Mouse (Mus musculus): ENCODE measurements around the gene Unk.

DNA sequence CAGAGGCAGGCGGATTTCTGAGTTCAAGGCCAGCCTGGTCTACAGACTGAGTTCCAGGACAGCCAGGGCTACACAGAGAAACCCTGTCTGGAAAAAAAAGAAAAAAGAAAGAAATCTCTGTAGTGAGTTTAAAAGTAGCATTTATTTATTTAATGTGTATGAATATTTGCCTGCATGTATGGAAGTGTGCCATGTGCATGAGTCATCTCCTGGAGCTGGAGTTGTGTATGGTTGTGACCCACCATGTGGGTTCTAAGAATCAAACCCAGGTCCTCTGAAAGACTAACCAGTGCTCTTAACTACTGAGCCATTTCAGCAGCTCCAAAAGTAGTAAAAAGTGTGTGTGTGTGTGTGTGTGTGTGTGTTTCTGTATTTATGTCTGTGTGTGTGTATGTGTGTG, 13.2 kb downstream of the Unk start:
- no peak for TF ChIP-seq CTCF (IDR thresholded peaks at IDR 0.05; ENCODE audit: low read depth, low read length)
- TF ChIP-seq POLR2A (IDR thresholded peaks at IDR 0.05; ENCODE audit: insufficient read depth, low read length), result no peak
- no peak for TF ChIP-seq EP300 (IDR thresholded peaks at IDR 0.05; ENCODE audit: insufficient read depth, low read depth, low read length)
